Mouse (Mus musculus) cerebellum, postnatal 14 days (tissue): ENCODE data around the gene Dpm2.

Experiments
- DNase-seq, 2 experiments: peaks; one replicate each; pipeline ENCODE4 v3.0.0; 2021; ENCODE audit warnings: mixed read lengths in 2 of 2

Gene Dpm2

DNA sequence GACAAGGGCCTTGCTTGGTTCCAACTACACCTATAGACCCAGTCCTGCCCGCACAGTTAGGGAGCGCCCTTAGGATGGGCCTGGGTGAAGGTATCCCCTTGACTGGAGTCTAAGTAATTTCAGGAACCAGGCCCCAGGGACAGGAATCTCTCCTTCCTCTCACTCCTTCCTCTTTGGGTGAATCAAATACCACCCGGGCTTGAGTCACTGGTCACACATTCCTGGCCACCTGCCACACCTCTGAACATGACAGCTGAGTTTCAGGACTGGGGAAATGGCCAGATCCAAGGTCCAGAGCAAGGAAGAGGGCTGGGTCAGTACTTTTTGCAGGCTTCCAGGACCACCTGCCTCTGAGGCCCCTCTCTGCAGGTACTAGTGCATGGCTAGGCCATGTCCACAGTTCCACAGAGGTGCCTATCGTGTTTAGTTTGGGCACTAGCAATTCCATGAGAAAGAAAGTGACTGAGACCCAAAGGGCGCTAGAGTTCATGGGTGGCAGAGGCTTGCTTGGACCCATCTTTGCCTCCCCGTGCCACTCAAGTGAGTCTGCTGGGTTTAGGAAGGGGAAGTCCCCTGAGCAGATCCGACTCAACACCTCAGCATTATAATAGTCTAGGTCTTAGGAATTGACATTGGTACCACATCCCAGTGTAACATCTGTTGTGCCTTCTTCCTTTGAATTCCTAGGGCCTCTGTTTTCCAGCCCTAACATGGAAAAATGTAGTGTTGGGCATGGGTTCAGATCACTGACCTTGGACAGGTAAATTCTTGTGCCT, 22.5 kb upstream of the Dpm2 start:
- no peak for DNase-seq

- no peak for DNase-seq
Observed at GRCm38 (mm10) chr2:32549171-32549570, 21.5 kb upstream of the Dpm2 start.

DNA sequence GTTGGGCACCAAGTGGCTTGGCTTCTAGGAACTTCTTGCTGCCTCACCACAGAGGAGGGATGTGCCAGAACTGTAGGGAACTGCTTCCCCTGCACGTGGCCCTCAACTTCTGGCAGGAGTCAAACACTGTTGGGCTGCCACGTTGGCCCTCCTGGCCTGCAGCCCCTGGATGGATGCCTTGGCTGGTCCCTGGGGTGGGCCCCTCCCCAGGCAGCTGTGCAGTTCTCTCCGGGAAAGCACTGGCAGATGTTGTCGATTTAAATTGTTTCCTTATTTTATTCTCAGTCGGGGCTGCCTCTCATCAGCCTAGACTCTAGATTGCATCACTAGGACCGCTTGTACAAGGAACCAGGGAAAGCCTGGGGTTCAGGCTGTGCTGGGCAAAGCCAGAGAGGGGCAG, 20.9 kb upstream of the Dpm2 start:
- no peak for DNase-seq

DNA sequence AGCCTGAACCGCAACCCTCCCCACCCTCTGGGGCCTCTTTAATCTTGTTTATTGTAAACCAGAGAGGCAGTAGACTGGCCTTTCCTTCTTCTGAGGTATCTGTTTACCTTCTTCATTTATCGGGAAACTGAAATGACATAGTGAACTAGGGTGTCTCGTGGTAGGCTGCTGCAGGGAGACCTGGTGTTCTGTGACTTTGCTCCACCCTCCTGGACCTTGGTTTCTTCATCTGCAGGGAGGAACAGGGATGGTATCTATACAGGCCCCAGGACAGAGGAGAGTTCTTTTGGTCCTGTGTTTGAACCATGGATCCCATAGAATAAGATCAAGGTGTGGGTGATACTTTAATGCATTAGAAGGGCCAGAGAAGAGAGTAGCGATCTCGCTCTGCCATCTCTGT, 19.4 kb upstream of the Dpm2 start:
- no peak for DNase-seq

DNA sequence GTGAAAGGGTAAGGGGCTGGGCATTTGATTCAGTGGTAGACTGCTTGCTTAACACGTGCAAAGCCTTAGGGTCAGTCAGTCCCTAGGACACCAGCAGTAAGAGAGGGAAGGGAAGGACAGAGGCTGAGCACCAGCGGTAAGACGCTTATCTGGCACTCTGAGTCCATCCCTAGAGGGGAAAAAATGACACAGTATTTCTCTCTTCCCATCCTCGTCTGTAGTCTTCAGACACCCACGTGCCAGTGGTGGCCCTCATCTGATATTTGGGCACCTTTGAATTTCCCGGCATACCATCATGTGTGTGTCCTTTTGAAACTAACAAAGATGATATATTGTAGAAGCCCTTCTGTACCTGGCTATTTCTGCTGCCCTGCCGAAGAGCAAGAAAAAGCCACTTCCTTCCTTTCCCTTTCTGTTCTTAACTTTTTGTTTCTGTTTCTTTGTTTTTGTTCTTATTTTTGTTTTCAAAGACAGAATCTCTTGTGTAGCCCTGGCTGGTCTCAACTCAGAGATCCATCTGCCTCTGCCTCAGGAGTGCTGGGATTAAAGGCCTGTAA, 17.0 kb upstream of the Dpm2 start:
- DNase-seq = no peak

DNA sequence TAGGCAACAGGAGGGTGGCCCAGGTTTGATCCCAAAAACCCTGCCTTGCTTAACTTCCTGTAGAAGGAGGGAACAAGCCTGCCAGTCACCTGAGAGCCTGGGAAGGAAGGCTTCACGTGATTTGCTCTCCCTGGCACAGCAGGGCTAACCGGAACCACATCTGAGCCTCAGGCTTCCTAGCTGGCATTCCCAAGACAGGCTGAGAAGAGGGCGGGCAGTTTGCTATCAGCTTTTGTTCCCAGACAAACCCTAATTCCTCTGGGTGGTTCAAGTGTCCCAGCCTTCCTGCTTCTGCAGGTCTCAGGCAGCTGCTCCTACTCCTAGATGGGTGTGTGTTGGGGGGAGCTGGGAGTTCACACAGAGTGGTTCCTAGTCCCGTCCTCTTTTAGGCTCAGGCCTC, 15.2 kb upstream of the Dpm2 start:
- DNase-seq = no peak

DNA sequence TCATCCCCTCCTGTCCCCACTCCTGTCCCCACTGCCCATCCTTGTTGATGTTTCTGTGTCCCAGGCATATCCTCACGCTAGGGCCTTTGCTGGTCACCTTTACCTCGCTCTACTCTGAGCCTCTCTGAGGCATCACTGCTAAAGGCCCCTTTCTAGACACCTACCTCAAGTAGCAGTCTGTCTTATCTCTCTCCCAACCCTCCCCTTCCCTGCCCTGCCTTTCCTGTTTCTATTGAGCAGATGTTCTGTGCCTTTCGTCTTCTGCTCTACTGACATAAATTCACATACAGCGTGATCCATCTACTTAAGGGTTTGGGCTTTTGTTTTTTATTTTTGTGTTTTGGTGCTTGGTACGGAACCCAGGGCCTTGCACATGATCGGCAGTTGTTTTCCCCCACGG, 14.6 kb upstream of the Dpm2 start:
- no peak for DNase-seq

DNA sequence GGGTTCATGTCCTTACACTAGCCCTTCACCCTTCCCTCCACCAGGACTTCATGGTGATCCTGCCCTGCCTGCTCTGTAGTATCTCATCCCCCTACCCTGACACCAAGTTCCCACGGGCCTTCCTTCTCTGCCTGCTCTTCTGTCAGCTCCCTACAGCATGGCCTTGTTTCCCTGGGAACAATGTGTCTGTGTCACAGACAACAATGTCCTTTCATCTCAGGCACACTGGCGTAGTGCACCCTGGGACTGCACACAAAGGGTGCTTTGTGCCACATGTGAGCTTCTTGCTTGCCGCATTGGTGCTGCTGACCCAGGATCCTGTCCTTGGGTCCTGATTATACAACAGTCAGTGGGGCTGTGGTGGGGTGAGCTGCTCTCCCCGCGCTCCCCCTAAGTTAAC, 11.1 kb upstream of the Dpm2 start:
- DNase-seq = no peak

- DNase-seq = peak; percentile 78
Observed at GRCm38 (mm10) chr2:32566536-32567063, 4.1 kb upstream of the Dpm2 start.

DNA sequence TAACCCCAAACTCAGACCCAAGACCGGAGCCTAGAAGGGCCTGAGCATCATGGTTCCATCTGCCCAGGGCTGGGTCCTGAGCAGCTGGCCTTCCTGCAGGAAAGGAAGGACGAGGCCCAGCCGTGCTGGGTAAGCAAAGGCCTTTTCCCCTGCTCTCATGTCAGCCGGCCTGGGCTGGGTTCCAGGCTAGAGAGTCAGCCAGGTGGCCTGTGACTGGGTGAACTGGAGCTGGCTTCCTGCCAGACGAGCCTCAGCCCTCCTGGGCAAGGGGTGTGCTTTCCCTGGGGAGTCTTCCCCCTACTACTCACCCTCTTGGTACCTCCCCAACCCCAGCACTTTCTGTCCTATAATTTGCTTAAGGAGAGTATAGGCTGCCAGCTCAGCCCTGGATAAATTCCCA, 2.5 kb upstream of the Dpm2 start:
- DNase-seq = peak; percentile 58 to 71

GRCm38 (mm10) chr2:32568941-32569340, 1.7 kb upstream of the Dpm2 start:
- no peak for DNase-seq

GRCm38 (mm10) chr2:32572196-32572595, 1.5 kb downstream of the Dpm2 start:
- no peak for DNase-seq

DNA sequence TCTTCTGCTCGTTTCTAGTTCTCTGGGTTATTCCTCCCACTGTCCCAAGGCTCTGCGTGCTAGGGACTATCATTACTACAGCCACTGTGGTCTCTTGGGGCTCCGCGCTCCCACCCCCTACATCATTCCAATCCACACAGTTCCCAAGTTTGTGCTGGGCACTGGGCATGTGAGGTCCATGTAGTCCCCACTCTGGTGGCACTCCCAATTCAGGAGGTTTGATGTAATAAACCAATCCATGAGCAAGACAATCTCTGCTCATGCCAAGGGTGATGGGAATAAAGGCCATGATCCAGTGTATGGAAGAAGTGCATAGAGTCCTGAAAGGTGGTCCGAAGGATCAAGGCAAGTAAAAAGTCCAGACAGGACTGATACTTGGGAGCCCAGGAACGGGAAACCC, 3.8 kb downstream of the Dpm2 start, which contains the start of gene Pip5kl1:
Gene Pip5kl1, plus strand, starts transcription at position 301 of the 400 bp plus-strand sequence.
- no peak for DNase-seq

DNA sequence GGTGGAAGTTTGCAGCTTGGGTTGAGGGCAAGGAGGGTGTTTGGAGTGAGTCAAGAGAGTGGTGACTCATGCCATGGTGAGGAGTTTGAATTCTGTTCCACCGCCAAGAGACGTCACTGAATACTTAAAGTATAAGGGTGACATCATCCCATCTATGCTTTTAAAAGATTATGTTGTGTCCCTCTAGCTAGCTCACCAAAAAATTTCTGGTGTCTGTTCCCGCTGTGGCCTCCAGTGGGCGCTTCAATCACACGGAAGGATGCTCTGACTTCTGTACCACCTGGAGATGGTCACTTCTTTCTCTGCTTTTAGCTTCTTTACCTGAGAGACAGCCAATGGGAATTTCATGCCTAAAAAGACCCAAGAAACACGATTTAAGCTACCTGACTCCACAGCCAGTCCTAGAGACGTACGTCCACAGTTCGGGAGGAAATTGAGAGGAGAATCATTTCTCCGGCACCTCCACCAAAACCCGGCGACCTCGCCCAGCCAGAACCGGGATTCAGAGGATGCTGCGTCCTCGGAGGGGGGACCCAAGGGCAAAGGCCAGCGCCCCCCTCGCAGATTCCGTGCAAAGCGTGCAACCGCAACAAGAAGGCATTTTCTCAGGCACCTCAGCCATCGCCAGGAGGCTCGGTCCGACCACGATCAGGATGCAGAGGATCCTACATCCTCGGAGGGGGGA, 4.4 kb downstream of the Dpm2 start:
- peak; percentile 84 to 85 for DNase-seq

- DNase-seq = peak; percentile 83 to 84
Observed at GRCm38 (mm10) chr2:32575586-32576160, 5.0 kb downstream of the Dpm2 start, which contains the start of gene 9430097D07Rik. 9430097D07Rik (minus strand) TSS chr2:32575684.

- DNase-seq = no peak
Observed at GRCm38 (mm10) chr2:32576532-32576931, 5.9 kb downstream of the Dpm2 start.

- peak; percentile 48 to 59 for DNase-seq
Observed at GRCm38 (mm10) chr2:32578146-32579046, 7.7 kb downstream of the Dpm2 start.

DNA sequence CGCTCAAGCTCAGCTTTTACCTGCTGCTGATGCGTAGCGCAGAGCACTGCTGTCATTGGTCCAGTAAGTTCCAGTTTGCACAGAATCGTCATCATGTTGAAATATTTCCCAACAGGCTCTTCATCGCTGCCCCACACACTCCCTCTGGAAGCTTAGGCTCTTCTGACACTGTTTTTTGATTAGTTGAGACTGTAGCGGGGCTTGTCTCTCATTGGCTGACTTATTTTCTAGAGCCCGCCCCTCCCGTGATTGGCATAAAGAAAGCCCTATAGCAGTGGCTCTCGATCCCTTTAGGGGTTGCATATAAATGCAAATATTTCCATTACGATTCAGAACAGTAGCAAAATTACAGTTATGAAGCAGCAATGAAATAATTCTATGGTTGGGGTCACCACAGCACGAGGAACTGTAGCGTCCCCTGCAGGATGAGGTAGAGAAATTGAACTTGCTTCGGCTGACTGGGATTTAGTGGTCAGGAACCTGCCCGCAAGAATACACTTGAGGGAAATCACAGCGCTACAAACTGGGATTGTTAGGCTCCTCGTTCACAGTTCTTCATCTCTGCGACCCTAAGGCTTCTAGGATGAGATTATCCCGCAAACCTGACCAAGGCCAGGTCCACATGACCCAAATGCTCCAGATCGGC, 10.9 kb downstream of the Dpm2 start:
- DNase-seq = peak; percentile 82 to 84

GRCm38 (mm10) chr2:32582830-32583799, 12.5 kb downstream of the Dpm2 start:
- DNase-seq = peak; percentile 87 to 92

DNA sequence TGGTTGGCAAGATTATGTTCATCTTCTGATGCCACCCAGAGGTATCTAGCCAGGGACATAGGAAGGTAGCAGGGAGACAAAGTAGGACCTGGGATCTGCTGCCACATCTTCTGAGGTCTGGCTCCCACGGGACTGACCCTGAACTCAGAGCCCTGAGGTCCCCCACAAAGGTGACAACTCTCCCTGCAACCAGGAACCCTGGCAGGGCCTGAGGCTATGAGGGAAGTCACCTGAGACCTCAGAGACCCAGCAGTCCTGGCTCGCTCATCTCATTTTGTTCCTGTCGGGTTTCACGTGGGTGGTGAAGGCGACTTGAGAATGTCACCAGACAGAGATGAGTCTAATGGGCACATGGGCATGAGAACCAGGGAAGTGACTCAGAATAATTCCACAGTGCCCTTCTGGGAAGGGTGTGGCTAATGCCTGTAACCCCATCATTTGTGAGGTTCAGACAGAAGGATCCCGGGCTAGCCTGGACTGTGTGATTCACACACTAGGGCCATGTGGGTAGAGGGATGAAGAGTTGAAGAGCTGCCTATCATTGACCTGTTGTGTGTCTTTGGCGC, 14.6 kb downstream of the Dpm2 start:
- DNase-seq = no peak
